In the genomic region with DNA sequence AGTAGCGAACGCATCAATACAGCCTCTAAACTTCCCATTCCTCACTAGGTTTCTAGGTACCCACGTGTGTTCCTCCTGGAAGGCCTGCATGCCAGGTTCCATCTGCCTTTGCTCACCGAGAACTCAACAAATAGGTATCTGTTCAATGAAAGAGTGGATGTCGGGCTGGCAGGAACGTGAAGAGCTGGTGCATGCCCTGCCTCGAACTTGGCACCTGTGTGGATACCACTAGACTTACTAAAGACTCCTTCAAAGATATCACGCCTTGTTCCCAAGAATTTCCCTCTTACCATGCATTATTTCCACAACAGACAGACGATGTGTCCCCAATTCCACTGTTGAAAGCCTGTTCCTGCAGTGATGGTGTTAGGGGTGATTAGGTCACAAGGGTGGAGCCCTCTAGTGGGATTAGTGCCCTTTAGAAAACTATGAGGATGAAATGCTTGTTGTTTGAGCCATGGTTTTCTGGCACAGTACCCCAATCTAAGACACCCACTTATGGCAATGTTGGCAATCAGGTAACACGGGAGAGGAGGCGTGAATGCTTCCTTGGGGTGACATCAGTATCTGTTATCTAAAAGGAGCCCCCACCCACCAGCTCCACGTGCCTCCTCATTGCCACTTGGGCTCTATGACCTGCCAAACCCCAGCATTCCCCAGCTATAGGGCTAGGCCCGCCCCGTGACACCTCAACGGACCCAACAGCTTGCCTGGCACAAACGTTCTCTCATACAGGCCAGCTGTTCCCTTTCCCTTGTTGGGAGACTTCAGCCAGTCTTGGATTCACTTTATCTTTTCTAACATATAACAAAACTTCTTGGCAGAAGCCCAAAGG, we compare ENCODE assay signal across 8 mouse cellular contexts. TPM values are rescaled to one million over a fixed set of nuclear protein-coding genes. Genes with fewer than 3 reads are reported as not detected.
DNase-seq lines count a peak whose midpoint lies in the region; ATAC-seq and TF ChIP-seq lines count a peak whose summit lies in the region.

No protein-coding gene starts in this region.

- intact Hi-C loops in left cerebral cortex, postnatal 14 days (cut with DNase I): no loop called here

- H3K4me3 ChIP-seq in heart, embryonic 10.5 days: peak overlapping the region; percentile 88
- H3K4me3 ChIP-seq in C2C12 (ENCODE audit: insufficient read depth, poor library complexity, severe bottlenecking): peak overlapping the region; percentile 7
- H3K4me3 ChIP-seq in forebrain, embryonic 16.5 days (replicated peaks; ENCODE audit: low read length): peak overlapping the region; percentile 62
- H3K4me3 ChIP-seq in liver, embryonic 16.5 days (ENCODE audit: low read depth, low read length): peak overlapping the region; percentile 75

- no peak for TF ChIP-seq CTCF in C2C12 (IDR thresholded peaks at IDR 0.05; ENCODE audit: control insufficient read depth, insufficient read depth, insufficient read length)

- no peaks in the 10 kb centered on the region; the same call in 1 of the 2 replicates for H3K36me3 ChIP-seq in heart, embryonic 10.5 days
- no peaks in the 10 kb centered on the region for H3K36me3 ChIP-seq in C2C12 (ENCODE audit: control insufficient read depth, insufficient read depth)
- no peaks in the 10 kb centered on the region for H3K36me3 ChIP-seq in forebrain, embryonic 16.5 days (ENCODE audit: control insufficient read depth, insufficient read depth)
- no peaks in the 10 kb centered on the region for H3K36me3 ChIP-seq in liver, embryonic 16.5 days (ENCODE audit: control insufficient read depth, insufficient read depth)

- peaks cover 6% of the 10 kb centered on the region for H3K79me3 ChIP-seq in C2C12 (ENCODE audit: low read depth)

- H3K4me1 ChIP-seq in heart, embryonic 10.5 days: peaks cover 32% of the 10 kb centered on the region
- peaks cover 40% of the 10 kb centered on the region for H3K4me1 ChIP-seq in forebrain, embryonic 16.5 days (replicated peaks; ENCODE audit: control insufficient read depth, insufficient read depth, low read length)
- H3K4me1 ChIP-seq in liver, embryonic 16.5 days (ENCODE audit: control insufficient read depth, low read depth, low read length): peaks cover 14% of the 10 kb centered on the region

- peak overlapping the region; percentile 84 for H3K4me2 ChIP-seq in forebrain, embryonic 16.5 days (ENCODE audit: low read length)
- H3K4me2 ChIP-seq in liver, embryonic 16.5 days (ENCODE audit: low read depth, low read length): peak overlapping the region; percentile 98

- H3K9me3 ChIP-seq in heart, embryonic 10.5 days: no peaks in the 10 kb centered on the region
- H3K9me3 ChIP-seq in forebrain, embryonic 16.5 days (ENCODE audit: control insufficient read depth, low read length): no peaks in the 10 kb centered on the region
- no peaks in the 10 kb centered on the region for H3K9me3 ChIP-seq in liver, embryonic 16.5 days (replicated peaks; ENCODE audit: control insufficient read depth, low read length)

- H3K79me2 ChIP-seq in C2C12 (ENCODE audit: control insufficient read depth, insufficient read depth): peaks cover 40% of the 10 kb centered on the region

- H3K27ac ChIP-seq in heart, embryonic 10.5 days: peak overlapping the region; percentile 47; the same call in 1 of the 2 replicates
- no peak overlapping the region for H3K27ac ChIP-seq in forebrain, embryonic 16.5 days (ENCODE audit: low read length)
- no peak overlapping the region for H3K27ac ChIP-seq in liver, embryonic 16.5 days (ENCODE audit: low read length)

- ATAC-seq in forebrain, embryonic 16.5 days: no peak
- ATAC-seq in liver, embryonic 16.5 days (ENCODE audit: low read depth): no peak

- H3ac ChIP-seq in C2C12 (ENCODE audit: control insufficient read depth, insufficient read length, low read depth): peak overlapping the region; percentile 48

- H3K9ac ChIP-seq in forebrain, embryonic 16.5 days (replicated peaks; ENCODE audit: low read depth, low read length): peak overlapping the region; percentile 74; the same call in 1 of the 2 replicates
- H3K9ac ChIP-seq in liver, embryonic 16.5 days (ENCODE audit: low read depth, low read length): no peak overlapping the region

- no peaks in the 10 kb centered on the region for H3K27me3 ChIP-seq in heart, embryonic 10.5 days (ENCODE audit: insufficient read depth, poor library complexity, severe bottlenecking)
- H3K27me3 ChIP-seq in C2C12 (ENCODE audit: control insufficient read depth, insufficient read depth, insufficient read length): no peaks in the 10 kb centered on the region
- H3K27me3 ChIP-seq in forebrain, embryonic 16.5 days (replicated peaks; ENCODE audit: control insufficient read depth, insufficient read depth, low read length): no peaks in the 10 kb centered on the region
- no peaks in the 10 kb centered on the region for H3K27me3 ChIP-seq in liver, embryonic 16.5 days (ENCODE audit: control insufficient read depth, insufficient read depth, low read depth, low read length)

- WGBS in heart, embryonic 10.5 days: 67% methylated on average over 16 of the region's 16 CpGs
- 62% methylated on average over 16 of the region's 16 CpGs for WGBS in forebrain, embryonic 16.5 days
- 62% methylated on average over 16 of the region's 16 CpGs for WGBS in liver, embryonic 16.5 days (ENCODE audit: insufficient replicate concordance)

- DNase-seq in heart, embryonic 10.5 days (ENCODE audit: low spot score): no peak
- DNase-seq in heart, adult 8-10 months (ENCODE audit: low spot score): no peak
- no peak for DNase-seq in layer of hippocampus, postnatal 14 days (ENCODE audit: low spot score in 2 of 2)
- DNase-seq in embryo, embryonic 9.5 days (ENCODE audit: extremely low spot score): no peak
- DNase-seq in left cerebral cortex, postnatal 14 days (ENCODE audit: low spot score in 2 of 2): no peak

TF ChIP-seq in C2C12, 6 proteins besides CTCF, POLR2A, EP300 and RAD21:
- TF ChIP-seq FOSL1 (IDR thresholded peaks at IDR 0.05; ENCODE audit: insufficient read depth, low read length, poor library complexity, severe bottlenecking): no peak
- TF ChIP-seq USF1 (IDR thresholded peaks at IDR 0.05; ENCODE audit: low read depth): no peak
- TF ChIP-seq MYOD1 (IDR thresholded peaks at IDR 0.05; ENCODE audit: control insufficient read depth, insufficient read length, low read depth): no peak
- TF ChIP-seq MAX (IDR thresholded peaks at IDR 0.05): no peak
- no peak for TF ChIP-seq MYOG (IDR thresholded peaks at IDR 0.05; ENCODE audit: control insufficient read depth, extremely low read depth, insufficient read length)
- no peak for TF ChIP-seq CEBPB (IDR thresholded peaks at IDR 0.05; ENCODE audit: low read depth)

RNA-seq across cellular contexts. Expression of a gene that starts 1.9 kb away (rescaled TPM):
- 11.9 and 13.8 TPM in 2 replicates for polyA plus RNA-seq in heart, embryonic 10.5 days (2016; fragmentation: Nextera tagmentation; extraction: Ambion mirVana)
- 10 to 100 TPM; 36.4 to 38.7 (median 37.3) TPM for total RNA-seq in heart, adult 8-10 months (2022)
- 17.1 TPM for polyA plus RNA-seq in C2C12 (2012; fragmentation: generic; extraction: Trizol)
- polyA plus RNA-seq in forebrain, embryonic 16.5 days (2015; fragmentation: Nextera tagmentation; extraction: Ambion mirVana): 14.8 and 14.9 TPM in 2 replicates
- 1.1 and 1.7 TPM in 2 replicates for polyA plus RNA-seq in liver, embryonic 16.5 days (2015; fragmentation: Nextera tagmentation; extraction: Ambion mirVana)
- total RNA-seq in layer of hippocampus, postnatal 14 days (2021): 10 to 100 TPM; 45.7 to 46.9 TPM
- total RNA-seq in left cerebral cortex, postnatal 14 days (2021): 10 to 100 TPM; 43.5 to 50.3 TPM

RNA-seq across cellular contexts. Expression of a gene that starts 4.2 kb away (rescaled TPM):
- polyA plus RNA-seq in heart, embryonic 10.5 days (2016; fragmentation: Nextera tagmentation; extraction: Ambion mirVana): 24.5 and 27.3 TPM in 2 replicates
- total RNA-seq in heart, adult 8-10 months (2022): 10 to 100 TPM; 54.8 to 71.3 (median 63.2) TPM
- polyA plus RNA-seq in C2C12 (2012; fragmentation: generic; extraction: Trizol): 10.0 TPM
- 69.0 and 72.8 TPM in 2 replicates for polyA plus RNA-seq in forebrain, embryonic 16.5 days (2015; fragmentation: Nextera tagmentation; extraction: Ambion mirVana)
- polyA plus RNA-seq in liver, embryonic 16.5 days (2015; fragmentation: Nextera tagmentation; extraction: Ambion mirVana): 9.8 and 11.1 TPM in 2 replicates
- total RNA-seq in layer of hippocampus, postnatal 14 days (2021): 10 to 100 TPM; 72.6 to 77.5 TPM
- total RNA-seq in left cerebral cortex, postnatal 14 days (2021): 10 to 100 TPM; 74.1 to 76.7 TPM

Comparison
In these comparisons a context has a peak if more than half of its experiments do, and no peak if none do; other contexts are left out.
1. H3K4me3 ChIP-seq: peak in every context shown above with its lines; median percentile 88 in heart, embryonic 10.5 days; 75 in liver, embryonic 16.5 days; 62 in forebrain, embryonic 16.5 days; 7 in C2C12.